Mouse (Mus musculus): Measurements from ENCODE around the gene Bicc1.

Bicc1 gene

GRCm38 (mm10) chr10:71052748-71053147 is 106.8 kb downstream of the Bicc1 start:
- DNase-seq (ENCODE audit: low read depth), result no peak

- DNase-seq (ENCODE audit: low read depth), result no peak
These were observed 107.3 kb downstream of the Bicc1 start for GRCm38 (mm10) chr10:71052208-71052607.

GRCm38 (mm10) chr10:71050722-71051333 is 108.7 kb downstream of the Bicc1 start:
- DNase-seq (ENCODE audit: low read depth), result no peak

- peak; percentile 55 for DNase-seq (ENCODE audit: low read depth)
These were observed 110.2 kb downstream of the Bicc1 start for GRCm38 (mm10) chr10:71049294-71049693.

GRCm38 (mm10) chr10:71044410-71044809 is 115.1 kb downstream of the Bicc1 start:
- no peak for DNase-seq (ENCODE audit: low read depth)

GRCm38 (mm10) chr10:71041874-71042273 is 117.6 kb downstream of the Bicc1 start:
- no peak for DNase-seq (ENCODE audit: low read depth)

- DNase-seq (ENCODE audit: low read depth), result no peak
These were observed 123.0 kb downstream of the Bicc1 start for GRCm38 (mm10) chr10:71036484-71036883.

- peak; percentile 59 for DNase-seq (ENCODE audit: low read depth)
These were observed 130.5 kb downstream of the Bicc1 start for GRCm38 (mm10) chr10:71028996-71029395.

GRCm38 (mm10) chr10:71028066-71028844 is 131.2 kb downstream of the Bicc1 start:
- DNase-seq (ENCODE audit: low read depth), result peak; percentile 85

- DNase-seq (ENCODE audit: low read depth), result no peak
These were observed 134.2 kb downstream of the Bicc1 start for GRCm38 (mm10) chr10:71025131-71025894.

GRCm38 (mm10) chr10:71024681-71025080 is 134.8 kb downstream of the Bicc1 start:
- no peak for DNase-seq (ENCODE audit: low read depth)

- no peak for DNase-seq (ENCODE audit: low read depth)
These were observed 136.0 kb downstream of the Bicc1 start for GRCm38 (mm10) chr10:71023471-71023870.

- DNase-seq (ENCODE audit: low read depth), result no peak
These were observed 139.0 kb downstream of the Bicc1 start for GRCm38 (mm10) chr10:71020459-71020858.

- DNase-seq (ENCODE audit: low read depth), result no peak
These were observed 139.7 kb downstream of the Bicc1 start for GRCm38 (mm10) chr10:71019836-71020235.

GRCm38 (mm10) chr10:71009771-71010496 is 149.6 kb downstream of the Bicc1 start:
- no peak for DNase-seq (ENCODE audit: low read depth)

- no peak for DNase-seq (ENCODE audit: low read depth)
These were observed 150.8 kb downstream of the Bicc1 start for GRCm38 (mm10) chr10:71008721-71009120.

GRCm38 (mm10) chr10:71007956-71008355 is 151.5 kb downstream of the Bicc1 start:
- no peak for DNase-seq (ENCODE audit: low read depth)

GRCm38 (mm10) chr10:71007516-71007915 is 152.0 kb downstream of the Bicc1 start:
- no peak for DNase-seq (ENCODE audit: low read depth)

GRCm38 (mm10) chr10:71007001-71007400 is 152.5 kb downstream of the Bicc1 start:
- DNase-seq (ENCODE audit: low read depth), result no peak

GRCm38 (mm10) chr10:71002871-71003270 is 156.6 kb downstream of the Bicc1 start:
- peak; percentile 69 for DNase-seq (ENCODE audit: low read depth)

- no peak for DNase-seq (ENCODE audit: low read depth)
These were observed 157.3 kb downstream of the Bicc1 start for GRCm38 (mm10) chr10:71002186-71002585.

- peak; percentile 69 for DNase-seq (ENCODE audit: low read depth)
These were observed 161.4 kb downstream of the Bicc1 start for GRCm38 (mm10) chr10:70998136-70998535.
